Mouse (Mus musculus) megakaryocyte progenitor cell, adult 5-6 weeks (primary cell): Measurements from ENCODE around the gene Taok3. TPM values are rescaled to one million over a fixed set of nuclear protein-coding genes. Genes with fewer than 3 reads are reported as not detected.

Experiments used
- ATAC-seq: replicated peaks from 2 replicates; pipeline ENCODE4 v1.8.0; 2016; ENCODE audit warnings: mild to moderate bottlenecking, moderate TSS enrichment, inconsistent platforms; ENCODE audit not compliant: poor library complexity
- total RNA-seq, 2 experiments: library from RNA; stranded (forward) in 1 of 2; stranded (reverse) in 1 of 2; fragments of 157-497, 149-512 nt in 1 of 2; fragments of 200-1000 nt in 1 of 2; gene quantifications; 2 replicates each; pipeline versions ENCODE4 v1.2.3 to v1.2.4; 2015 to 2017

Gene Taok3
- total RNA-seq, 2 experiments from 2014 or later, result 43.6 to 66.8 TPM

DNA sequence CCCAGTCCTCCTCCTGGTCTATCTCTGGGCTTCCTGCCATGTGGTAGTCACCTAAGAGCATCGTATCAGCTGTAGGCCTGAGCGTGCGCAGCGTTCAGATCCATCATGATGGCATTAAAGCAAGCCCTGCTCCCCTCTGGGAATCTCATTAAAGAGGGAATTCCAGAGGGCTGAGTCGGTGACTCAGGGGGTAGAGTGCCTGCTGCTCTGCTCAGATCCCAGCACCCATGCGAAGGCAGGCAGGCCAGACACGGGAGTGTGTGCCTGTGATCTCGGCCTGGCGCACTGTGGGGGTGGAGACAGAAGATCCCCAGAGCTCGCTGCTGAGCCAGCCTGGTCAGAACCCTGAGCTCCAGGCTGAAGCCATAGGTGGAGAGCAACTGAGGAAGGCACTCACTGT is 128.4 kb downstream of the Taok3 start:
- ATAC-seq, result no peak

DNA sequence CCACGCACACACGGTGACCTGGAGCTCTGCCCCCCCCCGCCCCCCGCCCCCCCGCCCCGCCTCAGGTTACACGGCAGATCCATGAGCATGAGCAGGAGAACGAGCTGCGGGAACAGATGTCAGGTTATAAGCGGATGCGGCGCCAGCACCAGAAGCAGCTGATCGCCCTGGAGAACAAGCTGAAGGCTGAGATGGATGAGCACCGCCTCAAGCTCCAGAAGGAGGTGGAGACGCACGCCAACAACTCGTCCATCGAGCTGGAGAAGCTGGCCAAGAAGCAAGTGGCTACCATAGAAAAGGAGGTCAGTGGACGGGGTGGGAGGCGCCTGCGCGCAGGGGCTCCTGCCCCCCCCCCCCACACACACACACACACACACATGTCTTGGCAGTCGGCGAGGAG is 130.9 kb downstream of the Taok3 start:
- ATAC-seq, result no peak

DNA sequence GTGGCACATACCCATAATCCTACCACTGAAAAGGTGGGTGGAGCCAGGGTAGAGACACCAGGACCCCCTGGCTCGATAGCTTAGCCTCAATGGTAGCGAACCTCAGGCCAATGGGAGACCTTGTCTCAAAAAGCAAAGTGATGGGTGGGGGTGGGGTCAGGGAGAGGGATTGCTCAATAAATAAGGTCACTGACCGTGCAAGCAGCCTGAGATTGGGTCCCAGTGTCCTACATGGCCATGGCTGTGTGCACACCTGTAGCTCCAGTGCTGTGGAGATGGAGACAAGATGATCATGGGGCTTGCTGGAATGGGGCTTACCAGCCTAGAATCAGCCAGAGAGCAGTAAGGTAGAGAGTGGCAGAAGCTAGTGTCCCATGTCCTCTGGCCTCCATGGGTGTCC is 131.8 kb downstream of the Taok3 start:
- ATAC-seq, result no peak

- no peak for ATAC-seq
Measured at GRCm38 (mm10) chr5:117258276-117258675, 138.3 kb downstream of the Taok3 start.

DNA sequence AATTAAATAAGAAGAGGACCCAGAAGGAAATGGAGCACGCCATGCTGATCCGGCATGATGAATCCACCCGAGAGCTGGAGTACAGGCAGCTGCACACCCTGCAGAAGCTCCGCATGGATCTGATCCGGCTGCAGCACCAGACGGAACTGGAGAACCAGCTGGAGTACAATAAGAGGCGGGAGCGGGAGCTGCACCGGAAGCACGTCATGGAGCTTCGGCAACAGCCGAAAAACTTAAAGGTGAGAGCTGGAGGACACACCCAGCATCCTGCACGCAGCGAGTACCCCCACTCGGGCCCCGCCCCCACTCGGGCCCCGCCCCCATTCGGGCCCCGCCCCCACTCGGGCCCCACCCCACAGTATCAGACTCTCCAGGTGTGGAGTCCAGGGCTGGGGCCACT is 143.6 kb downstream of the Taok3 start:
- ATAC-seq, result no peak

GRCm38 (mm10) chr5:117264701-117265100 is 144.8 kb downstream of the Taok3 start:
- ATAC-seq, result 0 out of 2 replicates have a peak, but pooled peaks have one; percentile 26

GRCm38 (mm10) chr5:117267913-117268312 is 148.0 kb downstream of the Taok3 start:
- no peak for ATAC-seq

DNA sequence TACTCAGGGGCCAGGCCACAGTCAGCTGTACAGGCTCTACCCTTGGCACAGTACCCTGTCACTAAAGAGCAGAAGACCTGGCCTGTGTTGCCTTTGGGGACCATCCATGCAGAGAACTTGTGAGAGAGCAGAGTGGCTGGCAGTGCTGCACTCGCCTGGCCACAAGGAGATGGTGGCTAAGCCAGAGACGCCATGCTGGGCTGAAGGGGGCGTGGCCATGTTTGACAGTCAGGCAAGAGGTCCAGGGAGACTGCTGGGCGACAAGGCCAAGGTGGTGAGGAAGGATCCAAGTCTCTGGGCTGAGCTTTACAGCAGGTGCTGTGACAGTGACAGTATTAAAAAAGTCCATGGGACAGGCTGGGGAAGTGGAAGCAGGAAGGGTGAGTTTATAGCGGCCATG is 148.8 kb downstream of the Taok3 start:
- no peak for ATAC-seq

GRCm38 (mm10) chr5:117269395-117269794 is 149.5 kb downstream of the Taok3 start:
- ATAC-seq, result no peak

DNA sequence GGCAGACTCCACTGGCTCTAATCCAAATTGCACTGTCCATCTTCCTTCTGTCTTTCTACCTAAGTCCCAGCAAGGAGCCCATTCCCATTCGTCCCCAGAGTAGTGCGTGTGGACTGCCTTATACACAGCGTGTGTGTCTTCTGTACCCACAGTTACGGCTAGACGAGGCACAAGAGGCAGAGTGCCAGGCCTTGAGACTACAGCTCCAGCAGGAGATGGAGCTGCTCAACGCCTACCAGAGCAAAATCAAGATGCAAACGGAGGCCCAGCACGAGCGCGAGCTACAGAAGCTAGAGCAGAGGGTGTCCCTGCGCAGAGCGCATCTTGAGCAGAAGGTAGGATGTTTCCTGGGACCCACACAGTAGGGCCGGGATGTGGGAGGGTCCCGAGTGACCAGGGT is 152.0 kb downstream of the Taok3 start:
- ATAC-seq, result no peak

DNA sequence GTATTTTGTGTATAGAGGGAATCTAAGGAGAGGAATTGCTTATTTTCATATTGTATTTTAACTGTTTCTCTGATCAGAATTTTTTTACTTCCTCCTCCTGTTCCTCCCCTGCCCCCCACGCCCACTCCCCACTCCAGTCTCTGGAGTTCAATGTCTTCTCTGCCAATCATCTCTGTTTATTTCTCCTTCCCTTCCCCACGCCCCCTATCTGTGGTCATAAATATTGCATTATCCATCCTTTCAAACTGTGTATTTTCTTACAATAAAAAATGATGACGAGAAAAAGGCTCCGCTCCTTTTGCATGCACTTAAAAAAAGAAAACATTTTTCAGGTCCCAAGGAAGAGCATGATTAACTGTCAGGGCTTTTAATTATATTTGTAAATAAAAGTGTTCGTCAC is 154.9 kb downstream of the Taok3 start:
- ATAC-seq, result no peak

DNA sequence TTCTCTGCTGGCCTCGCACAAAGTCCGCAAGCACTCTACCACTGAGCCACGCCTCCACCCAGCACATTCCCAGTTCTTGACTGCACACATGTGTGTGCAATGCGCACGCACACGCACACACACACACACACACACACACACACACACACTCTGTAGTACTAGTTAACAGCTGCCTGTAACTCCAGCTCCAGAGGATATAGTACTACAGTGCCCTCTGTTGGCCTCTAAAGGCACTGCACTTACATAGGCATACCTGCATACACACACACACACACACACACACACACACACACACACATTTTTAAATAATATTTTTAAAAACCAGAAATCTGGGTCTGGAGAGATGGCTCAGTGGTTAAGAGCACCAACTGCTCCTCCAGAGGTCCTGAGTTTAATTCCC is 157.9 kb downstream of the Taok3 start:
- ATAC-seq, result 0 out of 2 replicates have a peak, but pooled peaks have one; percentile 23

GRCm38 (mm10) chr5:117278809-117279668 is 159.1 kb downstream of the Taok3 start:
- no peak for ATAC-seq

- ATAC-seq, result no peak
Measured at GRCm38 (mm10) chr5:117279669-117280050, 159.7 kb downstream of the Taok3 start.

DNA sequence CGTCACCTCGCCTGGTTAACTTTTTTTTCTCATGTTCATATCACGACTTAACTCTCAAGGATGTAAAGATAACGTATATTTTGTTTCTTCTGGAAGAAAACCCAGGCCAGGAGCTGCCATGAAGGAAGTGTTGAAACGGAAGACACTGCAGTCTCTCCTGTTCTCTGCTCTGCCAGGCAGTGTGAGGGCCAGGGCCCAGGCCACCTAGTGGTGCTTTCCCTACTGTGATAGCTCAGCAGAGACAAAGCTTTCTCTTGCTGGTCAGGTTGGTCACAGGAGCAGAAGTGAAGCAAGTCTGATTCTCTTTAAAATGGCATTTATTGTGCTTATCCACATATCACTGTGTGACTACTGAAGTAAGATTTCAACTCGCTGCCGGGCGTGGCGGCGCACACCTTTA is 161.6 kb downstream of the Taok3 start:
- ATAC-seq, result peak; percentile 57

GRCm38 (mm10) chr5:117282360-117282759 is 162.4 kb downstream of the Taok3 start:
- no peak for ATAC-seq

GRCm38 (mm10) chr5:117284029-117284428 is 164.1 kb downstream of the Taok3 start:
- ATAC-seq, result no peak

DNA sequence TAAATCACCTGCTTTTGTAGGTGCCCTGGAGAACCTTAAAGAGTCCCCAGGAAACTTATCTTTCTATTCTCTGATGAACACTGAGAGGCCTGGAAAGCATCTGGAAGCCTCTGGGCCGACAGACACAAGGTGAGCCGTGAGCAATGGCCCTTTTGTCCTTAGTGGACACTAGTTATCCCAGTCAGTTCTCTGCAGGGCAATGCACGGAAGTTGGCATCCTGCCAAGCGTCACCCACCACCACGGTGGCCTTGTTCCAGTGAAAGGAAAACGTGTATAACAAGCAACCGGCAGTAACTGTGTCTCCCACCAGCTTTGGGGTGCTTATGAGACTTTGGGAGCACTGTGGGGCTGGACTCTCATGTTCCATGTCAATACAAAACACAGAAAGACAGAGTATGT is 164.8 kb downstream of the Taok3 start:
- ATAC-seq, result no peak

DNA sequence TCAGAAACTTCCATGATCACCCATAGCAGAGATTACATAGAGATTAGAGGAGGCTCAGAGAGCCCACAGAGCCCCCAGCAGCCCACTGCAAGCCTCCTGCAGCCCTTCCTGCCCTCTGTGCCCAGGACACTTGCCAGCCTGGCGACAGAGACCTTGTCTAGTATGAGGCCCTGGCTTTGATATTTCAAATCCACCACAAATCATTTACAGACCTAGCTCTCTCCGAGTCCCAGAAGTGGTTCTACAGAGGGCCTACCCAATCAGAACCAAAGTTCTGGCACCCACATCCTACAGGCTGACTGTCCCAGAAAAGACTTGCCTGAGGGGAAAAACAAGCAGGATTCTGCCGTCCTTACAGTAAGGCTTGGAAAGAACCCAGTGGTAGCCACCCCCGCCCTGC is 165.3 kb downstream of the Taok3 start:
- ATAC-seq, result no peak

- no peak for ATAC-seq
Measured at GRCm38 (mm10) chr5:117286286-117286685, 166.4 kb downstream of the Taok3 start.

GRCm38 (mm10) chr5:117286831-117287822 is 167.2 kb downstream of the Taok3 start, which contains the start of gene Pebp1:
Gene Pebp1, minus strand, starts transcription at chr5:117287625.
- ATAC-seq, result peak; percentile 97

GRCm38 (mm10) chr5:117289646-117290045 is 169.7 kb downstream of the Taok3 start:
- ATAC-seq, result no peak
